Mouse (Mus musculus) megakaryocyte-erythroid progenitor cell, adult 5-6 weeks (primary cell): ENCODE results near the gene Rbfox3. TPM values are rescaled to one million over a fixed set of nuclear protein-coding genes. Genes with fewer than 3 reads are reported as not detected.

Experiments used
- ATAC-seq: replicated peaks from 2 replicates; pipeline ENCODE4 v1.8.0; 2016; ENCODE audit warnings: mild to moderate bottlenecking, inconsistent platforms; ENCODE audit not compliant: severe bottlenecking, poor library complexity, low FRiP score, low TSS enrichment
- total RNA-seq, 2 experiments: library from RNA; stranded (forward) in 1 of 2; stranded (reverse) in 1 of 2; fragments of 200-1000, 215-1000 nt in 1 of 2; fragments of >200 nt in 1 of 2; fragmentation: Nextera tagmentation in 1 of 2; gene quantifications; 2 replicates each; pipeline ENCODE4 v1.2.3; 2014 to 2017

Gene Rbfox3
- total RNA-seq, 2 experiments from 2014 or later, result not detected

DNA sequence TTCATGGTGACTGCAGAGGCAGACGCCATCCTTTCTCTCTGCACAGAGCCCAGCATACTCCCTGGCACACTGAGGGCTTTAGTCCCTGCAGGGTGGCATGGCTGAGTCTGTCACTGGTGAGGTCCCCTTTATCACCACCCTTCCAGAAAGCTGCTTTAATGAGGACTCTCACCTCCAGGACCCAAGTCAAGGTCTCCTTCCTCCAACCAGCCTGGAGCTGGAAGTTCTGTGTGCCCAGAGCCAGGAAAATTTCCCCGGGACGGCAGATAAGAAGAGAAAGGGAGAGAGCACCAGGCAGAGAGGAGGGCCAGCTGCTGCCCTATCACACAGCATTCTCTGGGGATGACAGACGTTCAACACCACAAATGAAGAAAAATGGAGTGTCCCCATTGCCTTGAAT is 73.2 kb downstream of the Rbfox3 start:
- no peak for ATAC-seq

DNA sequence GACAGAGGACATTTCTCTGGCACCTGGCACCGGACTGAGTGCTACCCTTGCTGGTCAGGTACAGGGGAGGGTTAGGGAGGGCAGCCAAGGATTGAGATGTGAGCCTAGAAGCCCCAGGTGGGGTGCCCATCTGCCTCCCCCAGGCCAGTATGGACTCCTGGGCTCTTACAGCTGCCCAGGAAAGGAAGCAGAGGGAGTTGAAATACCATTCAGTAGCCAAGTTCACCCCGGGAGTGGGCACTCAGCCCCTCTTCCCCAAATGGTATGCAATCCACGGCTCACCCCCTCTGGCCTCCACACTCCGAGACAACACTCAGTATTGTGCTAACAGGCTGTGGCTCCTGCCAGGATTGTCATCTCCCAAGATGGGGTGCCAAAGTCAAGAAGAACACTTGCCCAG is 74.5 kb downstream of the Rbfox3 start:
- no peak for ATAC-seq

DNA sequence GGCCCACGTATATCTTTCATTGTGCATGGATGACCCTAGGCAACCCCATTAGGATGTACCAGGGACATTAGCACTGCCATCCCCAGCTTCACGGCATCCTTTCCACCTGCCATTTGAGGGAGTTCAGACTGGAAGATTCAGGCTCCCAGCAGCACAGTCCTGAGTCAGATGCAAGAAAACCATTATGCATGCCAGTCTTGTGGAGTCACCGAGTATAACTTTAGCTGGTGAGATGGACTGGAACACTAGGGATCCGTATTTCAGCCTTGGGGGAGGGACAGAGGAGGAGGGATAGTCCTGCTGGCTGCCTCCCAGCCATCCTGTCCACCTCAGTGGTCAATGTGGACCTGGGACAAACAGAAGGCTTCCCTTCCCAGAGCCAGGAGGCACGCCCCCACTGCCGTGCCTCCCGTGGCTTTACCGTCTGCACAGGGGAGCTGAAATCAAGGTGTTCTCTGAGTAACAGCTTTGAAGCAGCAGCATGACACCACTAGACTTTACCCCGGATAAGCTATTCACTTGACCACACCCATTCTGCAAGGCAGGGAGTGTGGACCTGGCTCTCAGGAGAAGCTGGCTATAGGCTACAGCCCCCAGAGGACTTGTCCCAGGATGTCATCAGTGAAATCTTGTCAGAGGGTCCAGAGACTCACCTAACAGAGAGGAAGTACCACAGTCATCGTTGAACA is 78.5 kb downstream of the Rbfox3 start:
- no peak for ATAC-seq

DNA sequence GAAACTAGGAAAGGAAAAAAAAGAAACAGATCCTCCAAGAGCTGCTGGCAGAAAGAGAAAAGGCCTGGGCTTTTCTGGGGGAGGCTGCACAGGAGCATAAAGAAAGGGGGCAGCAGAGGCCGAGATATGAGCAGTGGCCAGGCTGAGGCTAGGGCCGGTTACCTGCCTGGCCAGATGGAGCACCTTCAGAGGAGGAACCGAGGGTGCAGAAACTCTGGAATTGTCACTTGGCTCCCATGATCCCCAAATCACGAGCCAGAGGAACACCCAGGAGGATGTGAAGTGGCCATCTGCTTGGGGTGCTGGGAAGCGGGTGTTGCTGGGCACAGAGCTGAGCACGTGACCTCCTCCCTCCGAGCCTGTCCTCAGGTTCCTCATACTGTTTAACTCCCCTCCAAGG is 79.7 kb downstream of the Rbfox3 start:
- no peak for ATAC-seq

DNA sequence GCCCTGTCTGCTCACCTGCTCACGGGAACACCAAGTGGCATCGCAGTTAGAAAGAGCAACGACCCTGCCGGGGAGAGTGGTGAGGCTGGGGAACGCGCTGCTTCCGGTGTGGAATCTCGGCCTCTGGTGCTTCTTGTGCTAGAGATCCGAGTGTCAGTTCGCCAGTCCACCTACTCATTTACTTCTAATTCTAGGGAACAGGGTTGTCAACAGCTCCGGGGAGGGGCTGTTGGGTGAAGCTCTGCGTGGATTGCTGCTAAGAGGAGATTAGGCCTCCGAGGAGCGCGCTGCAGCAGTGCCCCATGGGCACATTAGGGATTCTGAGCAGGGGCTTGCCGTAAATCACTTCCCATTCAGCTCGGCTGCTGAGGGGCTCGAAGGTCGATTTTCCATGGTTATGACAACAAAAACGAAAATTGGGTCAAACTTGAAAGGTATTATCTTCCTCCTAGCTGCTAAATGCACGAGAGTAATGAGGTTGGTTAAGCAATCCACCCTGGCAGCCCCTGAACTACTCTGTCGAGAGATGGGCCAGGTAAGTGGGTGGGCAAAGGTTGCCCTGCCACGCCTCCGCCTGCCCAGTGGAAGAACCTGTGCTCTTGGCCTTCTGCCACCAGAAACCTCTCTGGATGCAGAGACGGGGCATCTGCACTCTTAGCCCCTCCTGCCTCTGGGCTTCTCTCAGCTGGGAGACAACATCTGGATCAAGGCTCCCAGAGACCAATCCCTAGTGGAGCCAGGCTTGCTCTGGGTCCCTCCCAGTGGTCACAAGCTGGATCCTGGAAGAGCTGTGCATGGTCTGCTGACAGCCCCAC is 85.9 kb downstream of the Rbfox3 start:
- no peak for ATAC-seq

DNA sequence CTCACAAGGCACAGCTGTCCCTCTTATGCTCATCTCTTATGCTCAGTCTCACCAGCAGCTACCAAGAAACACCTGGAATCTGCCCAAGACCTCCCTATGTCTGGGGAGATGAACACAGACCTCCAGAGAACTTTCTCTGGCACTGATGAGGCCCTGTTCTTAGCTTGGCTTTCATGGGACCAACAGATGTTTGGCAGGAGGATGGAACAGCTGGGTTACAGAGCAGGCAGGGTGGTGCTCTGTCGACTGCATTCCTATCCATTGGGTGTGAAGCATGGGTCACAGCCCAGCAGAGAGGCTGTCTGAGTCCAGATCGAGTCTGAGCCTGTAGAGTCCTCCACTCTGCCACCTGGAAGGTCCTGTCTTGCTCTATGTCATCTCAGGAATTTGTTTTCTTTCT is 90.0 kb downstream of the Rbfox3 start:
- ATAC-seq, result no peak

DNA sequence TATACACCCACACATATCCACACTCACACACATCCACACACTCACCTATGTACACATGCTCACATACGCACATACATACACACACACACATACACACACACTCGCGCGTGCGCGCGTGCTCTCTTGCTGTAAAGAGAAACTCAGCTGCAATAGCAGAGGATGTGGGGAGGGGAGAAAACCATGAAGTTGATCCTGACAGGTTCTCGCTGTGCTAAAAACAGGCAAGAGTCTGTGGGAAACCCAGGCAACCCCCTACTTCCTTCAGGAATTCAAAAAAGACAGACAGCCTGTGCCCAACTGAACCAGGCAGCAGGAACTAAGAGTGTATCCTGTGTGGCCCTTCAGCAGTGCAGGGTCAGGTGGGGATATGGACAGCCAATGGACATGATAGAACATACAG is 92.9 kb downstream of the Rbfox3 start:
- no peak for ATAC-seq

DNA sequence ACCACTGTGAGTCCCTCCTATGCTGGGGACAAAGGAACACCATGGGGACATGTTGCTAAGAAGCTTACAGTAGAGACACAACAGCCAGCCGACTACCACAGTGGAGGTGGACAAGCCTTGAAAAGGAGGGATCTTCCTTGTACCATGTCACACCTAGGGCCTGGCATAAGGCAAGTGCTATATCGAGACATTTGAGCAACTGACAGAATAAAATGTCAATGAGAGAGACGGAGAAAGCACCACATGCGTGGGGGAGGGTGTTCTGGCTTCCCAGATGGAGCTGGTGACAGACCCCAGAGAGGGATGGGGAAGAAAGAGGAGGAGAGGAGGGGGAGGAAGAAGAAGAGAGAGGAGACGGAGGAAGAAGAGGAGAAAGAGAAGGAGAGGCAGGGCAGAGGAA is 96.3 kb downstream of the Rbfox3 start:
- ATAC-seq, result no peak

DNA sequence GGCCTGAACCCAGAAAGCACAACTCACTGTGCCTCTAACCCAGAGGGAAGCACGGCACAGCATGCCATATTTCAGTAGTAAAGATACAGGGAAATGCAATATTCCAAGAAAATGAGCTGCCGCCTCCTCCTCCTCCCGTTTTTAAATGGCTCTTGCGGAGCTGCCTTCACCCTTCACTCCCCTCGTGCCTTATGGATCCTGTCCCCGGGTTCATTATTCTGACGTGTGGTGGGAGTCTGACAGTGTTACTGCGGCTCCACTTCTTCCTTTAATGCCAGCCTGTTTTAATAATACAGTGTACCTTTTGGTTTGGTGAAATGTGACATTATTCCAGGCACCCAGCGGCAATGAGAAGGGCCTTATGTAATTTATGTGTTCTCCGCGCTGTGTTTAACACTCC is 97.5 kb downstream of the Rbfox3 start:
- ATAC-seq, result no peak

DNA sequence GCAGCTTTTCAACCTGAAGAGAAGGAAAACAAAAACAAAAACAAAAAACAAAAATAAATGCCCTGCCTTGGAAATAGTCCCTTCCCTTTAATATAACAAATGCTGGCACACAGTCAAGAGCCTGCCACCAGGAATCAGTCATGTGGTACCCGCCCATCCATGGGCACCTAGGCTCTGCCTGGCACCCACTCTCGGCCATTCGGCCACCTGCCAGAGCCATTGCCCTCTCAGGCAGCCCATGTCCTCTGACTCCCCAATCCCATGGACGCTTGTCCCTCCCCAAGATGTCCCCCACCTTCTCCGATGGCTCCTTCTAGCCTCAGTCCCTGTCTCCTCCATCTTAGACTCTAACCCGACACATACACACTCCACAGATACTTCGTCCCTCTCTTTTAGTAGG is 100.0 kb downstream of the Rbfox3 start:
- ATAC-seq, result no peak

DNA sequence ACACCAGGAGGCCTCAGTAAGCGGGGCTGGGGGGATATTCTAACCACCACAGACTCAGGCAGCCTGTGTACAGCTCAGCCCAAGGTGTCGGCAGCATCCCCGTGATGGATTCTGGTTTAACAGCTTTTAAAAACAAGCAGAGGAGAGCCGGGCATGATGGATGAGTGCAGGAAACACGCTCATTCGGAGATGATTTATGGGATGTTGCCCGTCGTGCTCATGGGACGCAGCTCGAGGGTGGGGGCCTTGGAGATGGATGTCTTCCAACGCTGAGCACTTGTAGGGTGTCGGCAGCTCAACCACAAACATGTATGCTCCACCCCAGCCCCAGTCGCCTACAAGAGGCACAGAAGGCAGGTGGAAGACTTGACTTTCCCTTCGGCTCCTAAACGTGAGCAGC is 103.9 kb downstream of the Rbfox3 start:
- no peak for ATAC-seq

DNA sequence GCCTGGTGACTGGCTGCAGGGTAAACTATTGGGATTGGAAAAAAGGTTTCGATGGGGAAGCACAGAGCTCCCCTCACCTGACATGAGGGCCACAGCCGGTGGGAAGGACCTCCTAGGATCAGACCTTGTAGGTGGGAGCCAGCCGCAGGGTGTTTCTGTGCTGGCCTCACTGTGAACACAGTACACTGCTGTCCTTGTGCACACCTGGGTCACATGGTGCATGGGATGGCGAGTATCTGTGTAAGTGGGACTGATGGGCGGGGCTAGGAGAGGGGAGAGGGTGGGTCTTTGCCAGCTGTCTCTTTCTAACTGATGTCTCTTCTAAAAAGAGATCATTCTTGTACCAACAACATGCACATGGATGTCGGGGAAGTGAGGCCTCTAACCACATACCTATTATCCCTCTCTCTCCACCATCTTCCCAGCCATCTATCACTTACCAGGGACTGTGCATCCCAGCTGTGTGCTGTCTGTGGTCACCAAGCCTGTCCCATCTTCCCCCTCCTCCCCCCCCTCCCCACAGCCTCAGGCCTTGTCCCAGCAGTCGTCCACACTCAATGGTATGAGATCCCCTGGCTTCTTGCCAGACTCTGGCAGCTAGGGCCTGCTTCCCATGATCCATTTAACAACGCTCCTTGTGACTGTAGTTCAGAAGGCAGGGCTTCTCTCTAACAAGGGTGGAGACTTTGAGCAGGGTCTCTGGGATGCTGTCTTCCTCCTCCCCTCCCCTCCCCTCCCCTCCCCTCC is 116.4 kb downstream of the Rbfox3 start:
- no peak for ATAC-seq

DNA sequence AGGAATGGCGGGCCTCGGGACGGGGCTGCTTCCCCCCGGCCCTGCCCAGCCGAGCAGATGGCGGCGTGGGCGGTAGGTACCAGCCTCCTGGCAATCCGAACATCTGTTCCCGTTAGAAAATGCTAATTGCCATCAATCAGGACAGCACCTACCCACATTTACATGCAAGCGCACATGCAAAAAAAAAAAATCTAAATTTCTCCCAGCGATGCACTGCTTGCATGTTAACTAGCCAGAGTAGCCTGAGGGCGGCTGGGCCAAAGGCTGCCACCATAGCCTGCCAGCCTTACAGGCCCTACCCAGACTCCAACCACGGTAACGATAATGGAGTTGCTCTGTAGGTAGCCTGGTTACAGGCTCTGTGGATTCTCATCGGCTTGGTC is 117.8 kb downstream of the Rbfox3 start:
- ATAC-seq, result no peak

DNA sequence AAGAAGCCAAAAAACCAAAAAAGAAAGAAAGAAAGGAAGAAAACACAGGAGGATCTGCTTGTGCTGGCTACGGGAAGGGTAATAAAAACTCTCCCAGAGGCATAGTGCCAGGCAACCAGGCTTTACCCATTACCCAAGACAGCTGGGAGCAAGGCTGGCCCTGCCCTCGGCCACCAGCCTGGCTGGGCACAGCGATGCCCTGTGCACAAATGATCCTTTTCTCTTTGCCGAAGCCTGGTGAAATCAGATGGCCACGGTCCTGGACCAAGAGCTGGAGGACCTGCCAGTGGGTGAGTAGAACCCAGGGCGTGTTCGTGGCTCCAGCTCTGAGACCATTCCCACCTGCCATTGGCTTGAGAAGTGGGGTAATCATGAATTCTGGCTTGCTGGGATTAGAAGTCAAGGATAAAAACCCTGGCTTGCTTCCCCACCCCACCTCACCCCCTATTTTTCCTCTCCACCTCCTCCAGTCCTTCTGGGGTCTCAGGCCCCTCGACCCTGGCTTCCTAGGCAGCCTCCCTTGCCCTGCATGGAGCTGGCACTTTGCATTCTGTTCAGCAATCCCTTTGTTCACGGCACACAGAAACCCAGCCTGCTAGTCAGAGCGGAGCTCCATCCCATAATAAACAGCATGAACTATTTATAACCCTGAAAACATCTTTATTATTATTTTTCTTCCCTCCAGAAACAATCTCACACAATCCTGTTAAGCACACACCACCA is 118.3 kb downstream of the Rbfox3 start:
- no peak for ATAC-seq

DNA sequence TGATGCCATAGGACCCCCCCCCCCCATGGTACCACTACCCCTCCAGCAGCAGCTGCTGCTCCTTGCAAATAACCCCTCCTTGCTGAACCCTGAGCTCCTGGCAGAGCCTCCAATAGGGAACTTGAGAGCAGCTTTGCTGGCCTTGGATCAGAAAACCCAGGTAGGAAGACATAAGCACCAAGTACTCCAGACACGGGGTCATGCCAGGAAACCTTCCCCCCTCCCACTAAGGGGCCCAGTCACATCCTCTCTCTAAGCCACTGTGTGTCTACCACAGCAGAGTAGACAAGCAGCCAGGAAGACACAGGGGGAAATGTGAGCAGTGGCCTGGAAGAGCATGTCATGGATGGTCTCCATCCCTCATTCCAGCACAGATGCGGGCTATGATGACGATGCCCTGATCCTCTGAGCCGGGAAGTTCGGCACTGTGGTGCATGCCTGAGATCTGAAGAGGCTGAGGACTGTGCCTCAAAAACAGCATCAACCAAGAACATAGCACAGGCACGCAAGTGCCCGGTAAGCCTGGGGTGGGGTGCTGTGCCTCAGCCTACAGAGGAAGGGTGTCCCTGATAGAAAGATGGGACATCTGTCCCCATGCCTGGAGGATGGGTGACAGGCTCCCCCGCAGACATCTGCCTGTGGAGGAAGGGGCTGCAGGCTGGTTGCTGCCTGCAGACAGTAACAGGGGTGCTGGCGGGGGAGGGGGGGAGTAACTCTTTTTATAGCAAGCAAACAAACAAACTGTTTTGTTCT is 119.1 kb downstream of the Rbfox3 start:
- ATAC-seq, result no peak

DNA sequence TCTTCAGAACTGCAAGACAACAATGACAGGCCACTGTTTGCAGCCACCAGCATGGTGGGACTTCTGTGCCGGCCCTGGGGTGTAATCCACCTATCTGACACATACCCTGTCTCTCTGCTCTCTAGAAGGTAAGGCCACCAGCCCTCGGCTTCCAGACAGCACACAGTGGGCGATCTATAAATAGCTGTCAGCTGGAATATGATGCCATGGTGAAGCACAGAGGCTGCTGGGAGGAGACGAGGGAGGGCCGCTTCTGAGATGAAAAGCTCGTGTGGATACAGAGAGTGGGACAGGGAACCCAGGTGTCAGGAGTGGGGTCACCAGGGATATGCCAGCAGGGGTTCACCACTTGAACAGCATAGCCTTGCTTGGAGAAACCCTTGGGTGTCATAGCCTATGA is 120.0 kb downstream of the Rbfox3 start:
- no peak for ATAC-seq

DNA sequence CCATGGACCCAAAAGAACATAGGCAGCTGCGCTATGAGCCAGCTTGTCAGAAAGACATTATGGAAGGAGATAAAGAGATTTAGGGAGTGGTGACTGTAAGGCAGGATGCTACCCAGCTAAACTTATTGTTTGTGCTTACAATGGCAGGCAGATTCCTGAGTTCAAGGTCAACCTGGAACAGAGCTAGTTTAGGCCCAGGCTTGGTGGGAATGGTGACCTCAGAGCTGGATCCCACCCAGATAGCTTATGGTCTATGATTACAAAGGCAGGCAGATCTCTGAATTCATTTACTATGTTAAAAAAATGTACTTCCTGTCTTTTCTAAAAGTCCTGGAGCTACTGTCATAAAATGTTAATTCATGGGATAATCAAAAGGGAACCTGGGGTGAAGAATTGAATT is 123.3 kb downstream of the Rbfox3 start:
- no peak for ATAC-seq

DNA sequence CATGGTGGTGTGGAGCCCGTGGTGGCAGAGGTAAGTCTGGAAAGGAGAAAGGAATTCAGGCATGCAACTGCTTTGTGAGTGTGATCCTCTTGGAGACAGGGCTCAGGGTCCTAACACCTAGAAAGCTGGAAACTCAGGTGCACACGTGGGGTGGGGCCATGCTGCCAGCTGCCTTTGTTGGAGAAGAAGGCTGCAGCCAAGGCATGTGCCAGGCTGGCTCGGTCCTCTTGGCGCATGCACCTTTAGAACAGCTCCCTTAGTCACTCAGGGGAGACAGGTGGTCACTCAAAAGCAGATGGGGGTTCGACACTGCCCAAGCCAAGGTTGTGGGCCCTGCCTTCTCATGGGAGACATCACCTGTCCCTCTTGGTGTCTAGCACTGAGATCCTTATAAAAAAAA is 128.7 kb downstream of the Rbfox3 start:
- no peak for ATAC-seq

DNA sequence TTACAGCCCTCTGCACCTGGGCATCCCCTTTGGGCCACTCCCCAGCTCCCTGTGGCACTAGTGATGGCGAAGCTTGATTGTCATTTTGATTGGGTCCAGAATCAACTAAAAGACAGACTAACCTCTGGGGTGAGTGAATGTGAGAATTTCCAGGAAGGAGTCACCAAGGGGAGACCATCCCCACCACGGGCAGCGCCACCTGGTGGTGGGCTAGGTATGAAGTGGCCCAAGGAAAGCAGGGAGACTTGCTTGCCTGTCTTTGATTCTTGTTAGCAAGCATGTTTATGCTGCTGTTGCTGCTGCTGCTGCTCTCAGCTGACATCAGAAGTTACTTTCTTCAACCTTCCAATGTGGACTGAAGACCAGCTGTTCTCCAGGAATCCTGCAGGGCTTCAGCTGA is 135.6 kb downstream of the Rbfox3 start:
- peak; percentile 51; the same call in 1 of the 2 replicates for ATAC-seq
